Mouse (Mus musculus) lung, adult 2 months (tissue): ENCODE measurements around the gene Efna4. TPM values are rescaled to one million over a fixed set of nuclear protein-coding genes. Genes with fewer than 3 reads are reported as not detected.

Source experiments
- DNase-seq: peaks from one replicate; pipeline ENCODE4 v3.0.0; 2022
- H3K4me1 ChIP-seq: fragments of 200-500 bp; 2 replicates; pipeline ENCODE4 v1.6.1; 2011; ENCODE audit warnings: low read length; ENCODE audit not compliant: control insufficient read depth, insufficient read depth
- H3K4me3 ChIP-seq: fragments of 200-500 bp; replicated peaks from 2 replicates; pipeline ENCODE3; 2011; ENCODE audit warnings: low read depth, mild to moderate bottlenecking, control low read depth, low read length; ENCODE audit errors: extremely low read depth
- CTCF ChIP-seq: fragments of 200-500 bp; IDR thresholded peaks from 2 replicates; pipeline ENCODE4 v1.5.1; 2011; ENCODE audit warnings: mild to moderate bottlenecking, low read length, control low read depth; ENCODE audit not compliant: insufficient read depth
- POLR2A ChIP-seq: fragments of 200-500 bp; IDR thresholded peaks from 2 replicates; pipeline ENCODE4 v1.6.1; 2011; ENCODE audit warnings: low read depth, mild to moderate bottlenecking, control low read depth, low read length, borderline replicate concordance; ENCODE audit errors: extremely low read depth
- WGBS: fragments of 180-500 bp; shearing (Covaris S2); methylation state at CpG from one replicate; pipeline ENCODE4 v1.1.7; 2018; 5-methylcytosine and 5-hydroxymethylcytosine counted together
- polyA plus RNA-seq: library from polyadenylated mRNA; depleted of rRNA; stranded (reverse); fragments of >200 nt; gene quantifications from 2 replicates; pipeline ENCODE4 v1.2.3, GENCODE M21; 2012; rRNA removed

Efna4 gene
- polyA plus RNA-seq, 1 experiment = 9.3 TPM

DNA sequence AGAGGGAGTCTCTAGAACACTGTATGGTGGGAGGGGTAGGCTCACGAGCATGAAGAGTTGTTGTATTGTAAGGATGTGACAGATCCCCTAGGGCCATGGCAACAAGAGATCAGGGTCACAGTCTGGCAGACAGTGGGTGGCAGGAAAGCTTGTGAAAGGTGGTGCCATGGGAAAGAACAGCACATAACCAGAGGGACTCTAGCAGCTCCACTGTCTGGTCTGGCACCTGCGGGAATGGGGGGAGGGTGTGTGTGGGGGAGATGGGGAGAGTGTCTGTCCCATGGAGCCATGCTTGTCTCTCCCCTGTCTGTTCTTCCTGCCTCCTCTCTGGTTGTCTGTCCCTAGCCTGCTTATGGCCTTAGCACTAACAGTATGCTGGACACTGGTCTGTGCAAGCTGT lies 52.3 kb downstream of the Efna4 start:
- Histone ChIP-seq H3K4me1 (peaks cover 3% of the 10 kb centered on the region), H3K4me3 (no peak overlapping the region)
- TF ChIP-seq POLR2A (no peak), CTCF (no peak)
- DNase-seq = no peak
- 68% methylated on average over 2 of the region's 2 CpGs for WGBS

DNA sequence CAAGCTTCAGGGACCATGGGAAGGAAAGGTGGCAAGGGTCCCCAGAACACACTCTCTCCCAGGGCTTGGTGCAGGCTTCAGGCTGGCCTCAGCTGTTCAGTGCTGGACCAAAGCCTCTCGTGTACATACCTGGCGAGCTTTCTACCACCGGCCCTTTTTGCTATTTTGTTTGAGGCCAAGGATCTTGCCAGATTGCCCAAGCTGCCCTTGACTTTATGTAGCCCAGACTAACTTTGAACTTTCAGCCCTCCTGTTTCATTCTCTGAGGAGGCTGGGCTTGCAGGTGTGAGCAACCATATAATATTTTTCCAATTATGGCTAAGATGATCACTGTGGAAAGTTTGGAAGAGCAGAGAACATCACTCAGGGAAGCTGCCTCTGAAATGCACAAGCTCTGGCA lies 53.6 kb downstream of the Efna4 start:
- Histone ChIP-seq H3K4me3 (no peak overlapping the region), H3K4me1 (peaks cover 5% of the 10 kb centered on the region)
- DNase-seq = no peak
- TF ChIP-seq CTCF (no peak), POLR2A (no peak)
- WGBS = 67% methylated on average over 3 of the region's 3 CpGs

Other genes starting within 250 kb of the Efna4 start
- 56.3 and 61.3 TPM in 2 replicates for gene Rusc1, start 244.7 kb downstream of the Efna4 start, polyA plus RNA-seq
- not detected in 2 replicates for gene Gm43738, start 236.9 kb downstream of the Efna4 start, polyA plus RNA-seq
- 81.2 and 128 TPM in 2 replicates for gene Fdps, start 236.1 kb downstream of the Efna4 start, polyA plus RNA-seq
- gene Pklr, start 201.9 kb downstream of the Efna4 start, polyA plus RNA-seq = 0.94 and 1.1 TPM in 2 replicates
- 0.33 and 0.67 TPM in 2 replicates for gene Hcn3, start 177.8 kb downstream of the Efna4 start, polyA plus RNA-seq
- 55.4 and 67.8 TPM in 2 replicates for gene Clk2, start 173.2 kb downstream of the Efna4 start, polyA plus RNA-seq
- 123 and 127 TPM in 2 replicates for gene Scamp3, start 160.6 kb downstream of the Efna4 start, polyA plus RNA-seq
- gene Fam189b, start 154.9 kb downstream of the Efna4 start, polyA plus RNA-seq = 36.7 and 39.0 TPM in 2 replicates
- gene Gba, start 135.1 kb downstream of the Efna4 start, polyA plus RNA-seq = 56.4 and 94.2 TPM in 2 replicates
- gene Thbs3, start 122.8 kb downstream of the Efna4 start, polyA plus RNA-seq = 134 and 139 TPM in 2 replicates
- gene Mtx1, start 110.9 kb downstream of the Efna4 start, polyA plus RNA-seq = 107 and 110 TPM in 2 replicates
- gene Muc1, start 109.0 kb downstream of the Efna4 start, polyA plus RNA-seq = 294 and 354 TPM in 2 replicates
- 189 and 252 TPM in 2 replicates for gene Krtcap2, start 92.1 kb downstream of the Efna4 start, polyA plus RNA-seq
- gene Trim46, start 91.7 kb downstream of the Efna4 start, polyA plus RNA-seq = 11.0 and 11.8 TPM in 2 replicates
- gene Dpm3, start 78.7 kb downstream of the Efna4 start, polyA plus RNA-seq = 411 and 476 TPM in 2 replicates
- 228 and 297 TPM in 2 replicates for gene Slc50a1, start 67.5 kb downstream of the Efna4 start, polyA plus RNA-seq
- 132 and 134 TPM in 2 replicates for gene Efna1, start 56.9 kb downstream of the Efna4 start, polyA plus RNA-seq
- 4.1 and 20.3 TPM in 2 replicates for gene Efna3, start 15.1 kb downstream of the Efna4 start, polyA plus RNA-seq
- gene Adam15, start 12.0 kb upstream of the Efna4 start, polyA plus RNA-seq = 190 and 225 TPM in 2 replicates
- gene Dcst2, start 23.9 kb upstream of the Efna4 start, polyA plus RNA-seq = 0.28 and 0.31 TPM in 2 replicates
- 0.06 TPM in 1 of 2 replicates, not detected in the other for gene Dcst1, start 27.2 kb upstream of the Efna4 start, polyA plus RNA-seq
- gene Zbtb7b, start 56.7 kb upstream of the Efna4 start, polyA plus RNA-seq = 63.0 and 64.0 TPM in 2 replicates
- 0.45 and 1.5 TPM in 2 replicates for gene Lenep, start 64.8 kb upstream of the Efna4 start, polyA plus RNA-seq
- 22.9 and 26.6 TPM in 2 replicates for gene Flad1, start 73.8 kb upstream of the Efna4 start, polyA plus RNA-seq
- gene Cks1b, start 80.4 kb upstream of the Efna4 start, polyA plus RNA-seq = 6.7 and 11.7 TPM in 2 replicates
- gene Shc1, start 80.4 kb upstream of the Efna4 start, polyA plus RNA-seq = 69.8 and 84.6 TPM in 2 replicates
- gene Pygo2, start 92.2 kb upstream of the Efna4 start, polyA plus RNA-seq = 60.6 and 138 TPM in 2 replicates
- gene Pbxip1, start 98.7 kb upstream of the Efna4 start, polyA plus RNA-seq = 66.2 and 78.1 TPM in 2 replicates
- gene Pmvk, start 116.5 kb upstream of the Efna4 start, polyA plus RNA-seq = 35.3 and 52.1 TPM in 2 replicates
- 6.8 and 7.1 TPM in 2 replicates for gene Kcnn3, start 182.1 kb upstream of the Efna4 start, polyA plus RNA-seq